Mouse (Mus musculus) frontal cortex, postnatal 14 days (tissue): Measurements from ENCODE around the gene Krtap4-2.

Experiments used
- DNase-seq, 2 experiments: peaks; one replicate each; pipeline ENCODE4 v3.0.0; 2022; ENCODE audit warnings: low spot score in 2 of 2

Gene Krtap4-2

DNA sequence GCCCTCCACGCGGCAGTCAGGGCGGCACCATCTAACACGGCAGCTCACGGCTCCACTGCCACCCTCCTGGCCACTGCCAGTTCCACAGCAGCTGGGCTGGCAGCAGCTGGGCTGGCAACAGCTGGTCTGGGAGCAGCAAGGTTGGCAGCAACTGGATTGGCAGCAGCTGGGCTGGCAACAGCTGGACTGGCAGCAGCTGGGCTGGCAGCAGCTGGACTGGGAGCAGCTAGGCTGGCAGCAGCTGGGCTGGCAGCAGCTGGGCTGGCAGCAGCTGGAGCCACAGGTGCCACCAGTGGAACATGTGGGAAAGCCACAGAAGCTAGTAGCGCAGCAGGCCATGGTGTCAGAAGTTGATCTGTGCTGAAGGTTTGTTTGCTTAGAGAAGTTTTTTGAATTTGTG, 43.9 kb downstream of the Krtap4-2 start, which contains the start of gene Krtap1-3:
Krtap1-3 (minus strand) TSS at position 359 of the 400 bp plus-strand sequence.
- DNase-seq = no peak

DNA sequence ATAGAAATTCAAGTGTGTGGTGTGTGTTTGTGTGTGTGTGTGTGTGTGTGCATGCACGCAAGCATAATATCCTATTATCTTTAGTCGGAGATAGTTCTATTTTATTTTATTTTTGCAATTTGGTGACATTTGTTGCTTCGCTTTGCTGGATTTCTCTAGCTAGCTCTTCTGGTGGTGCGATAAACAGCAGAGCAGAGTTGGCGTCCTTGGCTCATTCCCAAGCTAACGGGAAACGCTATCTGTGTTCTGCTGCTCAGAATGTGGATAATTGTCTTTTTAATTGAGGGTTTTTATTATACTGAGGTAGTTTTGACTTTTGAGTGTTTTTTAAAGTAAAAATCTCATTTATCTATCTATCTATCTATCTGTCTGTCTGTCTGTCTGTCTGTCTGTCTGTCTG, 49.8 kb downstream of the Krtap4-2 start:
- no peak for DNase-seq
